8 mouse cellular contexts compared by ENCODE assay signal in genomic region chr6:136938331-136939126, GRCm38 (mm10). TPM values are rescaled to one million over a fixed set of nuclear protein-coding genes. Genes with fewer than 3 reads are reported as not detected.
DNase-seq lines count a peak whose midpoint lies in the region; ATAC-seq and TF ChIP-seq lines count a peak whose summit lies in the region.

No protein-coding gene starts in this region.

- H3K4me1 ChIP-seq in intestine, postnatal 0 days (replicated peaks; ENCODE audit: control insufficient read depth, insufficient read depth, low read length), result no peaks in the 10 kb centered on the region
- H3K4me1 ChIP-seq in midbrain, embryonic 10.5 days, result peaks cover 8% of the 10 kb centered on the region; the same call in 1 of the 2 replicates
- H3K4me1 ChIP-seq in midbrain, embryonic 15.5 days, result no peaks in the 10 kb centered on the region; the same call in 1 of the 2 replicates

- 0 out of 2 replicates have a peak, but pooled peaks have one; percentile 8 for ATAC-seq in common myeloid progenitor, adult 5-6 weeks (replicated peaks; ENCODE audit: low read depth, poor library complexity, severe bottlenecking)
- no peak for ATAC-seq in intestine, postnatal 0 days
- no peak for ATAC-seq in midbrain, embryonic 15.5 days (replicated peaks)

- H3K27ac ChIP-seq in intestine, postnatal 0 days (ENCODE audit: low read depth, low read length), result no peak overlapping the region
- H3K27ac ChIP-seq in midbrain, embryonic 10.5 days (replicated peaks), result no peak overlapping the region
- no peak overlapping the region for H3K27ac ChIP-seq in midbrain, embryonic 15.5 days

- 0 out of 2 replicates have a peak overlapping the region, but pooled peaks have one; percentile 17 for H3K4me2 ChIP-seq in intestine, postnatal 0 days (replicated peaks; ENCODE audit: low read depth)
- no peak overlapping the region for H3K4me2 ChIP-seq in midbrain, embryonic 15.5 days

- DNase-seq in ovary, adult 18-20 months (ENCODE audit: low spot score), result peak; percentile 20
- no peak for DNase-seq in ovary, postnatal 14 days (ENCODE audit: low spot score)
- DNase-seq in thymus, postnatal 0 days (ENCODE audit: low spot score), result peak; percentile 38
- DNase-seq in right cerebral cortex, postnatal 36 days (ENCODE audit: low spot score in 2 of 2), result no peak
- DNase-seq in midbrain, embryonic 10.5 days (ENCODE audit: low spot score), result no peak

- H3K4me3 ChIP-seq in intestine, postnatal 0 days (ENCODE audit: low read depth, low read length), result no peak overlapping the region
- H3K4me3 ChIP-seq in midbrain, embryonic 10.5 days, result no peak overlapping the region
- no peak overlapping the region for H3K4me3 ChIP-seq in midbrain, embryonic 15.5 days

- H3K9ac ChIP-seq in intestine, postnatal 0 days (ENCODE audit: low read depth, low read length), result no peak overlapping the region
- H3K9ac ChIP-seq in midbrain, embryonic 15.5 days, result no peak overlapping the region

- H3K9me3 ChIP-seq in intestine, postnatal 0 days (ENCODE audit: control insufficient read depth), result no peaks in the 10 kb centered on the region
- H3K9me3 ChIP-seq in midbrain, embryonic 10.5 days (replicated peaks), result no peaks in the 10 kb centered on the region
- H3K9me3 ChIP-seq in midbrain, embryonic 15.5 days, result no peaks in the 10 kb centered on the region

- WGBS in intestine, postnatal 0 days, result 78% methylated on average over 18 of the region's 18 CpGs
- 83% methylated on average over 18 of the region's 18 CpGs for WGBS in midbrain, embryonic 10.5 days
- 83% methylated on average over 18 of the region's 18 CpGs for WGBS in midbrain, embryonic 15.5 days

- no peaks in the 10 kb centered on the region for H3K27me3 ChIP-seq in intestine, postnatal 0 days (replicated peaks; ENCODE audit: control insufficient read depth, insufficient read depth, low read length)
- H3K27me3 ChIP-seq in midbrain, embryonic 10.5 days (ENCODE audit: low read depth, poor library complexity, severe bottlenecking), result no peaks in the 10 kb centered on the region
- H3K27me3 ChIP-seq in midbrain, embryonic 15.5 days (replicated peaks), result no peaks in the 10 kb centered on the region

- TF ChIP-seq CTCF in intestine, postnatal 0 days (IDR thresholded peaks at IDR 0.05; ENCODE audit: low read depth), result no peak

- no peaks in the 10 kb centered on the region for H3K36me3 ChIP-seq in intestine, postnatal 0 days (ENCODE audit: control insufficient read depth, insufficient read depth)
- no peaks in the 10 kb centered on the region for H3K36me3 ChIP-seq in midbrain, embryonic 10.5 days
- H3K36me3 ChIP-seq in midbrain, embryonic 15.5 days (replicated peaks), result no peaks in the 10 kb centered on the region

RNA-seq across cellular contexts. Expression of gene Arhgdib, which starts 3.2 kb away (rescaled TPM):
- total RNA-seq in common myeloid progenitor, adult 5-6 weeks (2017), result 551 and 575 TPM in 2 replicates
- 22.2 and 22.6 TPM in 2 replicates for polyA plus RNA-seq in intestine, postnatal 0 days (2015; fragmentation: Nextera tagmentation; extraction: Ambion mirVana)
- polyA plus RNA-seq in thymus, postnatal 0 days (2015; fragmentation: Nextera tagmentation; extraction: Ambion mirVana), result 966 and 1,117 TPM in 2 replicates
- 25.0 and 26.0 TPM in 2 replicates for polyA plus RNA-seq in midbrain, embryonic 10.5 days (2016; fragmentation: Nextera tagmentation; extraction: Ambion mirVana)
- polyA plus RNA-seq in midbrain, embryonic 15.5 days (2015; fragmentation: Nextera tagmentation; extraction: Ambion mirVana), result 15.3 and 16.4 TPM in 2 replicates

RNA-seq across cellular contexts. Expression of gene Pde6h, which starts 14.9 kb away (rescaled TPM):
- total RNA-seq in common myeloid progenitor, adult 5-6 weeks (2017), result 0.44 TPM in 1 of 2 replicates, not detected in the other
- polyA plus RNA-seq in intestine, postnatal 0 days (2015; fragmentation: Nextera tagmentation; extraction: Ambion mirVana), result 0.44 TPM in 1 of 2 replicates, not detected in the other
- polyA plus RNA-seq in thymus, postnatal 0 days (2015; fragmentation: Nextera tagmentation; extraction: Ambion mirVana), result 0.75 and 0.89 TPM in 2 replicates
- not detected in 2 replicates for polyA plus RNA-seq in midbrain, embryonic 10.5 days (2016; fragmentation: Nextera tagmentation; extraction: Ambion mirVana)
- polyA plus RNA-seq in midbrain, embryonic 15.5 days (2015; fragmentation: Nextera tagmentation; extraction: Ambion mirVana), result not detected in 2 replicates

RNA-seq across cellular contexts. Expression of gene Erp27, which starts 16.5 kb away (rescaled TPM):
- total RNA-seq in common myeloid progenitor, adult 5-6 weeks (2017), result 0.32 TPM in 1 of 2 replicates, not detected in the other
- 0.48 and 0.68 TPM in 2 replicates for polyA plus RNA-seq in intestine, postnatal 0 days (2015; fragmentation: Nextera tagmentation; extraction: Ambion mirVana)
- 0.72 and 1.1 TPM in 2 replicates for polyA plus RNA-seq in thymus, postnatal 0 days (2015; fragmentation: Nextera tagmentation; extraction: Ambion mirVana)
- polyA plus RNA-seq in midbrain, embryonic 10.5 days (2016; fragmentation: Nextera tagmentation; extraction: Ambion mirVana), result not detected in 2 replicates
- polyA plus RNA-seq in midbrain, embryonic 15.5 days (2015; fragmentation: Nextera tagmentation; extraction: Ambion mirVana), result not detected in 2 replicates

Comparison
In these comparisons a context has a peak if more than half of its experiments do, and no peak if none do; other contexts are left out.
1. DNase-seq: peak in ovary, adult 18-20 months (single experiment) and thymus, postnatal 0 days (single experiment); none in ovary, postnatal 14 days (single experiment), right cerebral cortex, postnatal 36 days (0 of 2) and midbrain, embryonic 10.5 days (single experiment).
2. RNA of gene Arhgdib, which starts 3.2 kb away (polyA plus RNA-seq): 966 to 1,117 TPM in thymus, postnatal 0 days; 25.0 to 26.0 TPM in midbrain, embryonic 10.5 days, 22.2 to 22.6 TPM in intestine, postnatal 0 days and 15.3 to 16.4 TPM in midbrain, embryonic 15.5 days; every median in the first group is over 10 times any median in the second.